Mouse (Mus musculus) frontal cortex, postnatal 25 days (tissue): ENCODE data around the gene Gata5.

ENCODE experiments used
- DNase-seq, 2 experiments: peaks; one replicate each; pipeline ENCODE4 v3.0.0; 2022; ENCODE audit warnings: low spot score in 2 of 2

Gata5 gene

GRCm38 (mm10) chr2:180334551-180334986 lies at the start of gene Gata5:
Gene Gata5 (minus strand): TSS chr2:180334699.
- no peak for DNase-seq

GRCm38 (mm10) chr2:180376730-180377129 lies 42.2 kb upstream of the Gata5 start:
- DNase-seq, result no peak

GRCm38 (mm10) chr2:180373256-180373655 lies 38.8 kb upstream of the Gata5 start:
- DNase-seq, result no peak

DNA sequence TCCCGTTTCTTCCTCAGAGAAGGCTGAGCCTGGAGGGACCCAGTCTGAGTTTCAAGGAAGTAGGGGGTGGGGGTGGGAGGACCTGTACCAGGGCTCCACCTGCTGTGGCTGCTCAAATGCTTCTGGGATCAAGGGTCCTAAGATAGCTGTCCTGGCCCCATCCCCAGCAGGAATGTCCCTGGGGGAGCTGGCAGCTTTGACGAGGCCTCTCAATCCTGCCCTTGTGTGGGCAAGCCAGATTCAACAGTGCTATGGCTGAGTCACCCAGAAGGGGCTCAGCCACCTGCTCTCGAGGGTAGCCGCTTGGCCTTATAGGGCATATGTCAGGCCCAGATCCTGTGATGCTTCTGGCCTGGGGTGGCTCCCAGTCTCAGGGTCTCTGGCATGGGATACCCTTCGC lies 33.9 kb upstream of the Gata5 start:
- DNase-seq, result no peak

DNA sequence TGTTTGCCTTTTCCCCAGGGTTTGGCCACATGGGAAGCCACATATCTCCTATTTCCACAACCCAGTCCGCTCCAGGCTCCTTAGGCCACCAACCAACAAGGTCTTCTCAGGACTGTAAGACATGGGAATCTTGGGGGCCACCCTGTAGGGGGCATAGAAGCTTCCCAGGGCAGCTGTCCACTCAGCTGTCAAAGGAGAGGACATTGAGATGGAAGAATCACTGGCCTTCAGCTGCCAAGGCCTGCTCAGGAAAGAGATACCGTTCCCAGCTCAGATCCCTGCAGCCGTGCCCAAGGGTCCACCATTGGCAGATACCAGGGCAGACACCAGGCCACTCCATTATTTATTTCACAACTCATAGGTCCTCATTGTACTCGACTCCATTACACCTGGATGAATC lies 32.9 kb upstream of the Gata5 start:
- no peak for DNase-seq

GRCm38 (mm10) chr2:180363434-180363720 lies 28.9 kb upstream of the Gata5 start:
- DNase-seq, result no peak

DNA sequence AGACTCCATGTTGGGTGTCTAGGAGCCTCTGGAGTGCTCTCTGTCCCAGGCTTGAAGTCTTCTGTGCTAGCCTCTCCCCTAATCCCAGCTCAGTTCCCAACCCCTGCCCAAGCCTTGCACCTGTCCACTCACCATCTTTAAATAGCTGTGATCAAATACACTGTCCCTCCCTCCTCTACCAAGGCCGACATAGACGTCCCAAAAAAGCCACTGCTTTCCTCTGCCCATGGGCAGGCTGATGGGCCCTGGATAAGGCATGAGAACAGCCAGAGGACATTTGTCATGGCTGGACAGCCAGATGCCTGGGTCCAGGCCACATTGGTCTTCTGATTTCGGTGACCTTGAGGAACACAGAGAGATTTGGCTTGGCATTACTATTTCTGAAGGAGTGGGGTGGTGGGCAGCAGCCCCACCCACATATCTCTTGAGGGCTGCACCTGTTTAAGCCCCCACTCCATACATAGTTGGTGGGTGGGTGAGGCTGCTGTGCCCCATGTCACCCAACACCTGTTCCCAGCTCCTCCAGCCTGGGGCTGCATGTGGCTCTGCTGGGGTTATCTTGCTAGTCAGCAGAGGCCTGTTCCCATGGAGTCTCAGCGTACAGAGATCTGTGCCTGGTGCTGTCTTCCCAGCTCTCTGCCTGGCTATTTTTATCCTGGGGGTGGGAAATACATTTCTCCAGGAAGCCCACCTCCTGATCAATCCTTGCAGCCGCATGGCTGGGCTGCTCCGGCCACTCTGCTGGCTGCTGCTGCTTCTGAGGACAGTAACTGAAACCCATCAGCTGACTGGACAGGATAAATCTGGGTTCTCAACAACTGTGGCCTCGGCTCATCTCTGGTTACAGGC lies 28.3 kb upstream of the Gata5 start:
- DNase-seq, result no peak

DNA sequence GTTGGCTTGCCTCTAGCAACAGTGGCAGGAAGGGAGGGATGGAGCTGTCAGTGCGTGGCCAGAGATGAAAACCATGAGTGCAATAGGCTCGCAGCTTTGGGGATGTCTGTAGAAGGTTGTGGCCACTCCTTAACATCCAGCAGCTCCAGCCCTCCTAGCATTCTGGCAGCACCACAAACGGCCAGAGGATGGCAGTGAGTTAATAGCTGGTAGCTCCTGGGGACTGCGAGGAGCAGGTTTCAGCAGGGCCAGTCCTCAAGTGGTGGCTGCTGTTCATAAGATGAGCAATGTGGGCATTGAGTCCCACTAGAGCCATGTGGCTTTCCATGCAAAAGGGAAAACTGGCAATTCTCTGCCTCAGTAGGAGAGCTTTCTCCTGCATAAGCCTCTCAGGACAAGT lies 24.6 kb upstream of the Gata5 start:
- DNase-seq, result no peak

DNA sequence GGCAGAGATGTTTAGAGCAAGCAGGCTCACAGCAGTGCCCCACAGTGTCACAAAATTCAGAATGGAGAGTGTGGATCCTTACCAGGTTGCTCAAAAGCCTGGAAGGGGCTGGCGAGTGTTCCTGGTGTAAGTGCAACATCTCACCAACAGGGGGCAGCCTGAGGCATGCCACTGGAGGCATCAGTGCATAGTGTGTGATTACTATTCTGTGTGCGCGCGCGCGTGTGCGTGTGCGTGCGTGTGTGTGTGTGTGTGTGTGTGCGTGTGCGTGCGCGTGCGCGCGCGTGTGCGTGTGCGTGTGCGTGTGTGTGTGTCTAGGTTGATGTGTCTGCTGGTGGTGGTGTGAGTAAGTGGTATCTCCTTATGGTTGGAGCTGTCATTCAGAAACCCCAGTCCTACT lies 18.8 kb upstream of the Gata5 start:
- peak; percentile 17 to 32 for DNase-seq

DNA sequence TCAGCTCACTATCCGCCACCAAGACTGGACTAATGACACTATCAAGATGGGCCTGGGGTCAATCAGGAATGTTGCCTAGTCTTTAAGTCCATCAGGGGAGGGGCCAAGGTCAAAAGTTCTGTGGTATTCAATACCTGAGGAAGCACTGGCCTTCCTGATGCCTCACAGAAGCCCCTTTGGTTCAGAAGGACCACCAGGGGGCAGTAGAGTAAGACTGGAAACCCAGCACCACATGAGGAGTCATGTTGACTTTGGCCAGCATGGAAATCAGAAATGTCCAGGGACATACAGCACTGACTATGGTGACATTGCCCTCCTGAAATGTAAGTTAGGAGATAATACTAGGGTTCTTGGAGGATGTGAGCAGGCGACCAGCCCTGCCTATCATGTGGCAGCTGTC lies 16.2 kb upstream of the Gata5 start:
- DNase-seq, result no peak

- peak; percentile 59 to 74 for DNase-seq
Observed at GRCm38 (mm10) chr2:180346820-180347497, 12.5 kb upstream of the Gata5 start.

DNA sequence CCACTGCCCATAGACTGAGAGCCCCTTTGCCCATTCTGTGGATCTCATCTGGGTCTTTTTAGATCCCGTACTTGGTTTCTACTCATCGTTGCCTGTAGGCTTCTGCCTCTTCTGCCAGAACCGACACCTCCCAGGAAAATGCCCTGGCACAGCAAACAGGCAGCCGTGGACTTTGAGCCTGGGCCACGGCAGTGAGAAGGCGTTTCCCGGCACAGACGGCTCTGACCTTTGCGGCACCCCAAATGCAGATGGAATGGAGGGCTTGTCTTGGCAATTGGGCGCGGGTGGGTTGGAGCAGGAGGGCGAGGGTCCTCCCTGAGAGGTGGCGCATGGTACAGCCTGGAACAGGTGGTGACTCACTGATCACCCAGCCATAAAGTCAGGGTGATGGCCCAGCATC lies 8.6 kb upstream of the Gata5 start:
- DNase-seq, result no peak

GRCm38 (mm10) chr2:180342189-180342588 lies 7.7 kb upstream of the Gata5 start:
- no peak for DNase-seq

- no peak for DNase-seq
Observed at GRCm38 (mm10) chr2:180341229-180341628, 6.7 kb upstream of the Gata5 start.

DNA sequence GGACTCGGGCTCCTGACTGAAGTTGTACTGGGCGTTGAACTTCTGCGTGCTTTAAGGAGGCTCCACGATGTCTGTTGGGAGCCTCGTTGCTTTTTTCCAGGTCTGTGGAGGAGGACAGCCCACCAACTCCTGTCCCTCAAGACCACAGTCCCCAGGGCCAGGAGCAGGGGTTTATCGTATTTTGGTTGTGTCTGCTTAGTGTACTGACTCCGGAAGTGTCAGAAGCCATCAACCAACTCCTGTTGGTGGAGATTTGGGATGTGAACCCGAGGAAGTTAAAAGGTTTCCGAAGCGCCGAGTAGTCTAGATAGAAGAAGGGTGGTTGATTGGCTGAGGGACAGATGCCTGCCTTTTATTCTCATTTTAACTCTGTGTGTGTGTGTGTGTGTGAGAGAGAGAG lies 5.4 kb upstream of the Gata5 start:
- no peak for DNase-seq

DNA sequence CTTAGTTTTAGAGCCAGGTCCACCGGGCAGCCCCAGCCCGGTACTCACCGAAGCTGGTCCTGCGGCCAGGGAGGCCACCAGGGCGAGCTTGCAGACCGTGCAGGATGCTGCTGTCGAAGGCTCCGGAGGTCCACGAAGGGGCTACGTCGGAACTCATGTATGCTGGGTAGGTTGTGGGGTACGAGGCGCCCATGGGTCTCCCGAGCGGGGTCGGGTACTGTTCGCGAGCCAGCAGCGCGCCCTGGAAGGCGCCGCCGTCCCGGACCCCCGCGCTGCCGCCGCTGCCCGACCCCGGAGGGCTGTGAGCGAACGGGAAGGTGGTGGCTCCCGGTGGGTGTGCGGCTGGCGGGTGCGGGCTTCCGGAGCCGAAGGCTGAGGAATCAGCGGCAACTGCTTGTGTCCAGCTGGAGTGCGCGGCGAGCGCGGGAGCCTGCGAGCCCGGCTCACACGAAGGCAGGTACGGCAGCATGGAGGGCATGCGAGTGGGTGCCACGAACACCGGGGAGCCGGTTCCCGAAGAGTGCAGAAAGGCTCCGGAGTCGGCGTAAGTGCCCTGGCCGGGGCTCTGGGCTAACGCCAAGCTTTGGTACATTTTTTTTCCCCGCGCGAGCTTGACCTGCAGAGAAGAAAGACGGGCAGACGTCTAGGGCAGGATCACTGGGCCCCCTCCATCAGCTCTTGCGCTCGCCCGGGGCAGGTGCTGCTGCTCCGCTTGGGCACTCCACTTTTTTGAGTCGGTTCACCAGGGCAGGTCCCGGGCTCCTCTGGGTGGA lies 535 bp downstream of the Gata5 start:
- DNase-seq, result no peak

DNA sequence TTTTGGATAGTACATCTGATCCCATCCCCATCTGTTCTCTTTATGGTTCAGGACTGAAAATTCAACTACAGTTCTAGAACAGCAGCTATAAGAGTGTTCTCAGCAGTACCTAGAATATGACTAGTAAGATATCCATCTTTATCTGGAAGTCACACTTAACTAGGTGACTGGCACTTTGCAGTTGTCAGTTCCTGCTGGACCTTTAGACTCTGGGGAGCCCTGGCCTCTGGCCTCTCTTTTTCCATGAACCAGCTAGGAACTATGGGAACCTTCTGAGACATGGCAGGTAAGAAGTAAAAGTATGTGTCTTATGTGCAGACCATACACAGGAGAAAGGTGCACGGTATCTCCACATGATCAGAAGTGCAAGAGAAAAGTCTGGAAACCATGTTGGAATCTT lies 5.0 kb downstream of the Gata5 start:
- DNase-seq, result no peak

- DNase-seq, result no peak
Observed at GRCm38 (mm10) chr2:180322674-180323355, 11.7 kb downstream of the Gata5 start.

- no peak for DNase-seq
Observed at GRCm38 (mm10) chr2:180320216-180320615, 14.3 kb downstream of the Gata5 start.

DNA sequence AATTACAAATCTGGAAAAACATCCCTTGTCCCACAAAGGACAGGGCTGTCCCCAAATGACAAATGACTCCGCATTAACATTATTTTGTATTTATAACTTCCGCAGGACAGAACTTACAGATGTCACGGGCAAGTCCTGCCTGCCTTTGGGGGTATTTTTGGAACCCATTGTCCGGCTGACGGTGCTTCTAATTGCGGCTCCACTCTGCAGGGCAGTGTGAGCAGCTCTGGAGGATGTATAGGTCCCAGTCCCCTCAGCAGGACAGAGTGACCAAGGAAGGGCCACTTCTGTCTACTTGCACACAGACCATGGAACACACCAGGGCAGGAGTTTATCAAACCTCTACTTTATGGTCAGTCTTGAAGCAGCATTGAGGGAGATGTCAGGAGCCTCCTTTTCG lies 16.9 kb downstream of the Gata5 start:
- DNase-seq, result no peak

GRCm38 (mm10) chr2:180314292-180314691 lies 20.2 kb downstream of the Gata5 start:
- no peak for DNase-seq

DNA sequence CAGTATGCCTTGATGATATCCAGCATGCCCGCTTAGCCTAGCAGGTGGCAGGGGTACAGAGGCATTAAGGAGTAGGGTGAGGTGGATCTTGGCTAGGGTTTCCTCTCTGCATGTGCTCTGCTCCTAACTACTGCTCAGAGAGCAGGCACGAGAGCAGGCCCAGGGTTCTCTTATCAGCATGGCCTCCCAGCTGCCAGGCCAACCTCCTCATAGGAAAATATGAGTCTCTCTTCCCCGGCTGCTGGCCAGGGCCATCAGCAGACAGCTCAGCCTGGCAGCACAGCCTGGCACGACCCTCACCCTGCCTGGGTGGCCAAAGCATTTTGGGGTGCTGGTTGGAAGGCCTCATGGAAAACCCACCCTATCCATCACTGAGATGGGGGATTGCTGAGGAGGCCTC lies 23.4 kb downstream of the Gata5 start:
- no peak for DNase-seq
